Mouse (Mus musculus): Measurements from ENCODE around the gene Polq. TPM values are rescaled to one million over a fixed set of nuclear protein-coding genes. Genes with fewer than 3 reads are reported as not detected.
A peak's percentile ranks its signal among the peaks of the same experiment; 100 is the strongest.
"Not testable (repeated sequence)": the region's sequence is repeated elsewhere in the genome, so short reads cannot be mapped to it uniquely, and the experiment has no call there.

Gene Polq
- total RNA-seq, 2 experiments from 2014 or later: 0.23 to 0.56 TPM

GRCm38 (mm10) chr16:37010370-37010769, 1.2 kb upstream of the Polq start:
- intact Hi-C loops (cut with DNase I): loop anchor here (2.0 to 10.0 kb wide), 3 partner anchors 136 to 936 kb away; partner anchors contain the start of genes Ccdc58, Eaf2, Fam162a and Golgb1
- TF ChIP-seq CTCF (IDR thresholded peaks at IDR 0.05): peak; percentile 74
- Histone ChIP-seq H3K27ac (peak overlapping the region; percentile 90), H3K4me3 (no peak overlapping the region)
- DNase-seq: no peak

- intact Hi-C loops (cut with DNase I): loop anchor here (2.0 to 10.0 kb wide), 3 partner anchors 137 to 937 kb away; partner anchors contain the start of genes Ccdc58, Eaf2, Fam162a and Golgb1
- H3K27ac ChIP-seq: no peak overlapping the region
- TF ChIP-seq CTCF (IDR thresholded peaks at IDR 0.05): no peak
- peak; percentile 51 for DNase-seq
- H3K4me3 ChIP-seq: peak overlapping the region; percentile 76
These were observed 320 bp downstream of the Polq start for GRCm38 (mm10) chr16:37011922-37012289.

- no peak overlapping the region for H3K27ac ChIP-seq
- peak overlapping the region; percentile 76 for H3K4me3 ChIP-seq
- DNase-seq: no peak
- TF ChIP-seq CTCF (IDR thresholded peaks at IDR 0.05): no peak
- intact Hi-C loops (cut with DNase I): loop anchor here (5.0 to 10.0 kb wide), 2 partner anchors 185 to 938 kb away; partner anchors contain the start of genes Ccdc58, Fam162a and Iqcb1
These were observed 750 bp downstream of the Polq start for GRCm38 (mm10) chr16:37012336-37012735.

GRCm38 (mm10) chr16:37027581-37027980, 16.0 kb downstream of the Polq start:
- H3K4me3 ChIP-seq: no peak overlapping the region
- intact Hi-C loops (cut with DNase I): no loop called here
- no peak overlapping the region for H3K27ac ChIP-seq
- DNase-seq: no peak
- TF ChIP-seq CTCF (IDR thresholded peaks at IDR 0.05): no peak

GRCm38 (mm10) chr16:37031996-37032395, 20.4 kb downstream of the Polq start:
- TF ChIP-seq CTCF (IDR thresholded peaks at IDR 0.05): no peak
- Histone ChIP-seq H3K4me3 (no peak overlapping the region), H3K27ac (no peak overlapping the region)
- intact Hi-C loops (cut with DNase I): no loop called here
- DNase-seq: no peak

- no peak for DNase-seq
- no peak overlapping the region for H3K4me3 ChIP-seq
- intact Hi-C loops (cut with DNase I): no loop called here
- no peak for TF ChIP-seq CTCF (IDR thresholded peaks at IDR 0.05)
- H3K27ac ChIP-seq: no peak overlapping the region
These were observed 23.2 kb downstream of the Polq start for GRCm38 (mm10) chr16:37034751-37035150.

- no peak for DNase-seq
- no peak for TF ChIP-seq CTCF (IDR thresholded peaks at IDR 0.05)
- H3K4me3 ChIP-seq: no peak overlapping the region
- intact Hi-C loops (cut with DNase I): no loop called here
- H3K27ac ChIP-seq: no peak overlapping the region
These were observed 48.0 kb downstream of the Polq start for GRCm38 (mm10) chr16:37059631-37060030.

- DNase-seq: no peak
These were observed 49.7 kb downstream of the Polq start for GRCm38 (mm10) chr16:37061261-37061660.

GRCm38 (mm10) chr16:37072354-37072753, 60.8 kb downstream of the Polq start:
- no peak for TF ChIP-seq CTCF (IDR thresholded peaks at IDR 0.05)
- intact Hi-C loops (cut with DNase I): no loop called here
- Histone ChIP-seq H3K27ac (no peak overlapping the region), H3K4me3 (no peak overlapping the region)
- no peak for DNase-seq

More at GRCm38 (mm10) chr16:37061261-37061660, 49.7 kb downstream of the Polq start:
- TF ChIP-seq CTCF (IDR thresholded peaks at IDR 0.05): no peak
- no peak overlapping the region for H3K27ac ChIP-seq
- intact Hi-C loops (cut with DNase I): no loop called here
- no peak overlapping the region for H3K4me3 ChIP-seq

GRCm38 (mm10) chr16:37089648-37090047, 78.1 kb downstream of the Polq start:
- TF ChIP-seq CTCF (IDR thresholded peaks at IDR 0.05): no peak
- no peak overlapping the region for H3K4me3 ChIP-seq
- intact Hi-C loops (cut with DNase I): no loop called here
- H3K27ac ChIP-seq: no peak overlapping the region
- no peak for DNase-seq

GRCm38 (mm10) chr16:37094169-37094833, 82.7 kb downstream of the Polq start:
- intact Hi-C loops (cut with DNase I): no loop called here
- Histone ChIP-seq H3K27ac (no peak overlapping the region), H3K4me3 (no peak overlapping the region)
- TF ChIP-seq CTCF (IDR thresholded peaks at IDR 0.05): no peak
- no peak for DNase-seq

- Histone ChIP-seq H3K27ac (no peak overlapping the region), H3K4me3 (no peak overlapping the region)
- TF ChIP-seq CTCF (IDR thresholded peaks at IDR 0.05): no peak
- peak; percentile 17 for DNase-seq
- intact Hi-C loops (cut with DNase I): loop anchor here (5.0 kb wide), 1 partner anchor 574 kb away; no protein-coding TSS in a partner anchor
These were observed 97.2 kb downstream of the Polq start for GRCm38 (mm10) chr16:37108763-37109162.

GRCm38 (mm10) chr16:37109285-37109684, 97.7 kb downstream of the Polq start:
- no peak overlapping the region for H3K27ac ChIP-seq
- DNase-seq: no peak
- H3K4me3 ChIP-seq: no peak overlapping the region
- intact Hi-C loops (cut with DNase I): loop anchor here (5.0 kb wide), 1 partner anchor 573 kb away; no protein-coding TSS in a partner anchor
- TF ChIP-seq CTCF (IDR thresholded peaks at IDR 0.05): peak; percentile 62

GRCm38 (mm10) chr16:37125190-37125589, 113.6 kb downstream of the Polq start:
- intact Hi-C loops (cut with DNase I); H3K27ac ChIP-seq; DNase-seq; H3K4me3 ChIP-seq: not testable (repeated sequence)

Other genes starting within 250 kb of the Polq start
- gene Slc15a2, start 226.8 kb upstream of the Polq start, total RNA-seq (2021): 1 to 10 TPM; 2.3 to 3.8 TPM
- 1 to 10 TPM; 5.8 to 5.9 TPM for gene Iqcb1, start 183.4 kb upstream of the Polq start, total RNA-seq (2021)
- gene Eaf2, start 136.8 kb upstream of the Polq start, total RNA-seq (2021): under 1 TPM in 1 of 2 experiments, not detected in 1; 0.25 TPM
- gene Golgb1, start 136.6 kb upstream of the Polq start, total RNA-seq (2021): 10 to 100 TPM; 17.7 to 28.9 TPM
- 1 to 10 TPM; 1.6 to 2.7 TPM for gene Hcls1, start 76.8 kb upstream of the Polq start, total RNA-seq (2021)
- 100 to 1,000 TPM; 258 to 380 TPM for gene Fbxo40, start 21.3 kb upstream of the Polq start, total RNA-seq (2021)